Mouse (Mus musculus): Measurements from ENCODE around the gene Igf2bp1.
"Not testable (repeated sequence)": the region's sequence is repeated elsewhere in the genome, so short reads cannot be mapped to it uniquely, and the experiment has no call there.

The Igf2bp1 gene

DNA sequence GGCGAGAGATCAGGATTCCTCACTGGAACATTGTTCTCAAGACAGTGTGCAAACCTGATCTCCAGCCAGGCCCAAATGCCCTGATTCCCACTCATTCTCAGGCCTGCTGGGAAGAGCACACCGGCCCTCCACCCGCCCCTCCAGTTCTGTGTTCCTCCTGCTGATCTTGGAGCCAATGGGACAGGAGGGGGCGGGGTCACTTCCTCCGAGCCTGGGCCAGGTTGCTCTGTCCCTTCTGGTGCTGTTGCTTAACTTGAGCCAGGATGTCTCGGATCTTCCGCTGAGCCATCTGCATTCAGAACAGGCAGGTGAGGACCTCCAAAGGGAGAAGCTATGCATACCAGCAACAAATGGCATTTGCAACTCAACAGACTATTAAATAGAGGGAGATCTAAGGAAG lies 42.4 kb downstream of the Igf2bp1 start:
- DNase-seq (ENCODE audit: low read depth, low spot score), result no peak

DNA sequence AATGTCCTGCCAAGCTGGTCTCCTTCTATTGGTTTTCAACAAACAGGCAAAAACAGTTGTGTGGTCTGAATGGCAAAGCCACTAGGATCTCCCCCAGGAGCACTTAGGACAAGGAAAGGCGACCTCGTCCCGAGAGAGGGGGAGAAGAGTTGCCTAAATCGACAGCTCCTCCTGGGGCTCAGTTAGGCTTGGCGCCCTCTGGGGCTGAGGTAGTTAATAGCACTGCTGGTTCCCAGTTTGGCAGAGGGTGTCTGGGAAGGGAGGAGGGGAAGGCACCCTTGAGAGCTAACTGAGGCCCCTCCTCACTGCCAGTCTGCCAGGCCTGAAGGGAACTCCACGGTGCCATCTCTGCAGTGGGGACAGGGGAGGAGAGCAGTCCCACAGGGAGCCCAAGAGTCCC lies 46.6 kb downstream of the Igf2bp1 start:
- DNase-seq (ENCODE audit: low read depth, low spot score), result no peak

DNA sequence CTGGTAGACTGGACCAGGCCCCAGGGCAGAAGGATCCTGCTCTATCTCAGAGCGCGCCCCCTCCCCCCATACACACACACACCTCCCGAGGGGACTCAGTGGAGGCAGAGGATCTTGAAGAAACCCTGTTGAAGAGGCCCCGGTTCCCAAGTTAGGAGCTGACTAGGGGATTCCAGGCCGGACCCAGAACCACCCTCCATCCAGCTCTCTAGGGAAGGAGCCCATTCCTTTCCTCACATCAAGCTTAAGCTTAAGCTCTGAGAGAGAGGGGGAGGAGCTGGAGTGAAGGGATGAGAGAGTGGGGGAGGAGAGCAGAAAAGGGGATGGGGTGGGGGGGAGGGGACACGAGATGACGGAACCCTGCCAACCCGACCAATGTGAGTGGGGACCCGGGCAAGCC lies 47.5 kb downstream of the Igf2bp1 start:
- no peak for DNase-seq (ENCODE audit: low read depth, low spot score)

DNA sequence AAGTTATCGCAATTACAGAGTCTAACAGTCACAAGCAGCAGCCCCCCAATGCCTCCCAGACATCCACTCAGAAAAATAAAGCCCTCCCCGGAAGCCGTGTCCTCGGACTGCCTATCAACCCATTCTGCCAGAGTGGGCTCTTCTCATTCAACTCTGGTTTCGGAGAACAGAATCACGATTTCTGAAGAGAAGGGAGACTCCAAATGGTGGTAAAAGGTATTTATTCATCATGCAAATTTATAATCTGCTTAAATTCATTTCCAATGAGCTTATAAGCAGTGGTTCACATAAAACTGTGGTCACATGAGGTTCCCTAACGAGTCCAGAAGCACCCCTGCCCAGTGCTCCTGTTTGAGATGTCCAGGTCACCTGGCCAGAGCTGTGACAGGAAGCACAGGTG lies 48.3 kb downstream of the Igf2bp1 start:
- DNase-seq (ENCODE audit: low read depth, low spot score), result no peak

DNA sequence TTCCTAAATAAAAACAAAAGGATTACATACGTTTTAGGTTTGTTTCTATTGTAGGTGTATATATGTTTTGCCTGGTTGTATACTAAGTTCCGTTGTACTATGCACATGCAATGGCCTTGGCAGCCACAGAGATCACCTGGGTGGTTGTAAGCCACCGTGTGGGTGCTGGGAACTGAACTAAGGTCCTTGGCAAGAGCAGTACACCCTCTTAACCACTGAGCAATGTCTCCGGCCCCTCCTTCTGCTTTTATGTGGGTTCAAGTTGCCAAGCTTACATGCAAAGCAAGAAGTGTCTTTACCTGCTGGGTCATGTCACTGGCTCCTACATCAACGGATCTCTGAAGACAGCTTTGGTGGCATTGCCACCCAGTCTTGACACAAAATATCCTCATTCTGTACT lies 52.4 kb downstream of the Igf2bp1 start:
- no peak for DNase-seq (ENCODE audit: low read depth, low spot score)

DNA sequence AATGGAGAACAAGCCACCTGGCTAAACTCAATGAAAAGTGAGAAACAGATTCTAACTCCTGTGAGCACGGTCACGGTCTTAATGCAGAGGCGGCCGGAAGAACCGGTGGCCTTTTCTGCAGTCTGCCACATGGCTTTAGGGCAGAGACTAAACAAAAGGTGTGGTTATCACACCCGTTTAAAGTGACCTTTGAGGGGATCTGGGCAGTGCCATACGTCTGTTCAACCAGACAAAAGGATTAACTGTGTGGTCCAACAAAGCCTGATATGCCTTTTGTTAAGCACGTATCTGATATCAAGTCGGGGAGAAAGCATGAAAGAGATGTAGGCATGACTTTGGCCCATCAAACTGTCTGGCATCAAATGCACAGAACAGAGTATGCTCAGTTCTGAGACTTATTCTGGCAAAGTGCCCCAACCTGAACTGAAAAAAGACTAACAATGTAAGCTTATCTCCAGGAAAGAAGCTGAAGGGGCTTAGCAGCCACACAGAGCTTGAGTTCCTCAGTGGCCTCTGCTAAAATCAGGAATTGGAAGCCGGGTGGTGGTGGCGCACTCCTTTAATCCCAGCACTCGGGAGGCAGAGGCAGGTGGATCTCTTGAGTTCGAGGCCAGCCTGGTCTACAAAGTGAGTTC lies 59.8 kb downstream of the Igf2bp1 start:
- DNase-seq (ENCODE audit: low read depth, low spot score), result no peak

DNA sequence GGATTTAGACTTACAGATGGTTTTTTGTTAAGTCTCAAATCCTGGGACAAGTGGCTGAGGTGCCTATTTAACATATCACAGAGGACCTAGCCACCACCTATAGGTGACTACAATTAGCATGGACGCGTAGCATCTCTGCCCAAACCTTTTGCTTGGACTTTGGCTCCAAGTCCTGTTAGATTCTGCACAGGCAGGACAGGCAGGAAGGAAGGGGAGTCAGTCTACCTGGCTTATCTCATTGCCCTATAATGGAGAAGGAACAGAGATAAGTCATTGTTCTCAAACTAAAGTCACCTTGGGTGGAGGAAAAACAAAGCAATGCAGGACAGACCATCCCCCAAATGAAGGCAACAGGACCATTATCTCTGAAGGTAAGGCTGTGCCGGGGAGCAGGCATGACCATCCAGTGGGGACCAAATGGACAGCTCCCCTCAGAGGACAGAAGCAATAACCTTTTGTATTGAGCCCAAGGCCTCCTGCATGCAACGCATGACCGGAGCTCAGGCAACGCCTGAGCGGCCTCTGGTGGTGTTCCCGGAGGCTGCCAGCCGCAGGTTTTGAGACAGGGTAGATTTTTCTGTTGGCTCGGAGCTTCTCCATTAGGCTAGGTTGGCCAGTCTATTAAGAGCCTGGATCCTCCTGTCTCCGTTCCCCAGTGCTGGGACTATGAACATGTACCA lies 65.8 kb downstream of the Igf2bp1 start:
- DNase-seq (ENCODE audit: low read depth, low spot score), result no peak

DNA sequence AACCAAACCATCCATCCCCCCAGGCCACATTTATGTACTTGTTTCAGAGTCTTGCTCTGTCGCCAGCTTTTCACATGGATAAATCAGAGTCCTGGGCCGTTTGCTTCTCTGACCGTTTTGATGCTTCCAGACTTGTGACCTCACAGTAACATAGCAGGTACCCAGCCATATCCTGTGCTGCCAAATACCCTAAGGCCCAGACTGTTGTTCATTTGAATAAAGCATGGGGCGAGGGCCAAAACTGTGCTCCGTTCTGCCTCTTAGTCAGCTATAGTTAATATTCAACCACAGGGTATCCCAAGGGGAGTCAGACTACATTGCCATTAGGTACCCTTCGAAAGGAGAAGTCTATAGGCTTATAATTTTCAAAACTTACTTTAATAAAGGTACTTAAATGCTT lies 69.3 kb downstream of the Igf2bp1 start:
- no peak for DNase-seq (ENCODE audit: low read depth, low spot score)

DNA sequence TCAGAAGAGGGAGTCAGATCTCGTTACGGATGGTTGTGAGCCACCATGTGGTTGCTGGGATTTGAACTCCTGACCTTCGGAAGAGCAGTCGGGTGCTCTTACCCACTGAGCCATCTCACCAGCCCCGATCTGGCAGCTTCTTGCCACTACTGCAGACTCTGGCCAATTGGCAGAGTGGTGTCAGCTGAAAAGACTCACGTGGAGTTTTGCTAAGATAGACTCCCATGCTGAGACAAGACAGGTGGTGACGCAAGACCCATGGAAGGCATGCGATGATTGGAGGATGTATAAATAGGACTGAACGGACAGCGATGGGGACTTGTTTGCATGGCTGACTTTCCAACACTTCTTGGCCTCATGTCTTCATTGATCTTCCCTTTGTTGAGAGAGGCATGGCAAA lies 73.6 kb downstream of the Igf2bp1 start:
- not testable (repeated sequence) for DNase-seq (ENCODE audit: low read depth, low spot score)

DNA sequence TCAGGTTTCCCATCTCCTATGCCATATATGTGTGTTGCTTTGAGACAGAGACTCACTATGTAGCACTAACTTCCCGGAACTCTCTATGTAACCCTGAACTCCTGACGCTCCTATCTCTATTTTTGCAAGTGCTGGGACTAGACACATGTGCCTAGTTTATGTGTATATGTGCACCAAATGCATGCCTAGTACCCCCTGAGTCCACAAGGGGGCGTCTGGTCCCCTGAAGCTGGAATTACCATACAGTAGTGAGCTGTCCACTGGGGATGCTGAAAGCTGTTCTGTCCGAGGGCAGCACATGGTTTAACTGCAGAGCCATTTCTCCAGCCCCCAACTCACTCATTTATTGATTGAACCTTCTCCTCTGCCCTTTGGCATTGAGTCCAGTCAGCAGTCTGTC lies 79.3 kb downstream of the Igf2bp1 start:
- no peak for DNase-seq (ENCODE audit: low read depth, low spot score)

DNA sequence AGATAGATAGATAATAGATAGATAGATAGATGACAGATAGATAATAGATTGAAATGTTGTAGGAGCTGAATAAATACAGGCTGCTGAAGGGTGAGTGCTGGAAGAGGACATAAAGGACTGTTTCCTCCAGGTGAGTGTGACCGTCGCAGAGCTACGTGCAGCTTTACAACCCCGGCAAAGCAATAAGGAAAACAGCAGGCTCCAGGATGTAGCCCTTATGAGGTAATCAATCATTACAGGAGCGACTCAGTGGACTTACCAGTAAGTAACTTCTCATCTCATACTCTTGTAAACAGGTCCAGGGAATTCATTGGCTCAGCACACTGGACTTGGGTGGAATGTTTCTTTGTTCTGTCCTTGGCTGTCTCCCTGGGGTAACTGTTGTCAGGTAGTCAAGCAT lies 79.8 kb downstream of the Igf2bp1 start:
- DNase-seq (ENCODE audit: low read depth, low spot score), result no peak

DNA sequence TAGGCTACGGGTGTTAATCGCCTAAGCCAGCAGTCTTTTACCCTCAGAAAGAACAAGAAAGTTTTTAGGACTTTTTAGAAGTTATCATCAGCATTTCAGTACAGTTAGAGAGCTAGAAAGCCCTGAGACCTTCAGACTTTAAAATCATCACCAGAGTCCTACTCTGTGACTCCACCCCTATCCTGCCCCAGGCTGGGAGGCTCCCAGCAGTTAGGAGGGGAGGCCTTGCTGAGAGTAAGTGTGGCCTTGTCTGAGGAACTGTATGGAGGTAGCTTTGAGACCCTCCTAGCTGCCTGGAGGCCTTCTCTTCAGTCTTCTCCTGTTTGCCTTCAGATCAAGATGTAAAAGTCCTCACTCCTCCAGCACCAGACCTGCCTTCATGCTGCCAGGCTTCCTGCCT lies 81.5 kb downstream of the Igf2bp1 start:
- DNase-seq (ENCODE audit: low read depth, low spot score), result no peak

DNA sequence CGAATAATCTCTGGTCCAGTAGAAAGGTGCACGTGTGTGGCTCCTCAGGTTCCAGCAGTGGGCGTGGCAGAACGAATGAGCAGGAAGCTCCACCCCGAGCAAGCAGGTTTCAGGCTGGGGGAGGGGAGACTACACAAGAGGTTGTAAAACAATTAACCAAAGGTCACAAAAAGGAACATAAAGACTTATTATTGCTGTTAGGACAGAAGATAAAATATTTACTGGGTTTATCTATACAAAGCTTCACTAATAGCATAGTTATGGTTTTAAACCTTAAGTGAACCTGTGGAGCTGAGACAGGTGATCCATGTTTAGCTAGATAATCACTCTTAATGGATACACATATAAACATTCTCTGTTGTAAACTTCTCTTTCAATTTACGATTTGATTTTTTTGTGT lies 82.3 kb downstream of the Igf2bp1 start:
- DNase-seq (ENCODE audit: low read depth, low spot score), result not testable (repeated sequence)

DNA sequence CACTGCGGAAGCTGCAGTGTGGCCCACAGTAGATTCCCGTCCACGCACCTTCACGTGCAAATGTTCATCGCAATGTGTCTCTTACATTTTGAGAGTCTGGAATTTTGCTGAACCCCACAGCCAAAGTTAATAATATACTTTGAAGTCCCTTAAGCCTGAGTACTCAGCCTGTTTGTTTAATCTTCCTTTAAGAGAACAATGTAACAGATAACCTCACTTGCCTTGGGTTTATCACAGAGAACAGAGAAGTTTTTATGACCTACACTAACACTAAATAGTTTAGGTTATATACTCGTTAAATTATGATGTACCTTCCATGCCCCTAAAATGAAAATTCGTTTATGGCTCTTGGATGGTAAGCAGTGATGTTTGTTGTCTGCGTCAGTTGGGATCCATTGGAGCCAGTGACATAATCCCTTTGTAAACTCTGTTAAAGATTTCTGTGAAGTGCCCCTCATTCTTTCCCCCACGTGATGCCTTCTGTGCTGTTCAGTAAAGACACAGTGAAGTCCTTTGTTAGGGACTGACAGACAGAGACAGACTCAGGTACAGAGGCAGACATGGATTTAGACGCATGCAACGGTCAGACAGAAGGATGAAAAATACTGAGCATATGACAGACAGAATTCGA lies 83.6 kb downstream of the Igf2bp1 start:
- no peak for DNase-seq (ENCODE audit: low read depth, low spot score)

DNA sequence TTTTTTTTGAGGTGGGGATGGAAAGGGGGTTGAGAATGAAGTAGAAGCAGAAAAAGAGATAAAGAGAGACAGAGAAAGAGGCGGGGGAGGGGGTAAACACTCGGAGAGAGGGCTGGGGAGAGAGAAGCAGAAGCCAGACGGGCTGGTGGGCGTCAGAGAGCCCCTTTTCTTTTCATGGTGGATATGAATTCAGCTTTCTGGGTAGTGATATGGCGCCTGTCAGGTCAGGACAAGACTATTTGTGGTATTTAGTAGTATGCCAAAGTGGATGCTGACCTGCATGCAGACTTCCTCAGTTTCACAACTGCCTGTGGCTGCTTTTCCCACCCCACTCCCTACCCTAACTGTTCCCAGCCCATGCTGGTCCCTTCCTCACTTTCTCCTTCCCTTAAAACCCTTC lies 89.3 kb downstream of the Igf2bp1 start:
- no peak for DNase-seq (ENCODE audit: low read depth, low spot score)

DNA sequence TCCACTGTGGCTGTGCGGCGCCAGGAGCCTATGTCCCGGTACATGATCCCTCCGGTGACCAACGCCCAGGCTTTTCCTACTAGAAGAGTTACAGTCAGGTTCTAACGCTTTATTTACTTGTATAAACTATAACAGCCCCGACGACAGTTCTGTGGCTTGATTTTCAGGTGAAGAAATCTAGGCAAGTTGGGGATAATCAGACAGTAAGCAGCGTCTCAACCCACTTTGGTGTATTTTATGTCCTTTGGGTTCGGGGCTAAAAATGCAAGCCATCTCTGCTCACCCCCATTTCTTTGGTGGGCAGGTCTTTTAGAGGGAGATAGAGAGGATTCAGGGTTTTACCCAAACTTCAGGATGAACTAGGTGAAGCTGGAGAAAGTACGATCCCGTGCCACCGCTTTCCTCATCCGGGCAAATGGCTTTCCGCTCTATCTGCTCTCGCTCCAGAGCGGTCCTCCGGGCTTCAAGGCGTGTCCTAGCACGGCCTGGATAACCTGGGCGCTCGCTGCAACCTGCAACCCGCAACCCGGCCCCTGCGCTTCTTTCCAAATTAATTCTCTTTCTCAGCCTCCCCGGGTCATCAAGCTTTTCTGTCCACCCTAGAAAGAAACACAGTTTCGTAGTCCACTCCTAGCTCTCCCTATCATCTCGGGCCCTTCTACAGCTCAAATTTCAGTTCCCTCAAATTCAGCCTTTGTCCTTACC lies 90.6 kb downstream of the Igf2bp1 start:
- no peak for DNase-seq (ENCODE audit: low read depth, low spot score)

DNA sequence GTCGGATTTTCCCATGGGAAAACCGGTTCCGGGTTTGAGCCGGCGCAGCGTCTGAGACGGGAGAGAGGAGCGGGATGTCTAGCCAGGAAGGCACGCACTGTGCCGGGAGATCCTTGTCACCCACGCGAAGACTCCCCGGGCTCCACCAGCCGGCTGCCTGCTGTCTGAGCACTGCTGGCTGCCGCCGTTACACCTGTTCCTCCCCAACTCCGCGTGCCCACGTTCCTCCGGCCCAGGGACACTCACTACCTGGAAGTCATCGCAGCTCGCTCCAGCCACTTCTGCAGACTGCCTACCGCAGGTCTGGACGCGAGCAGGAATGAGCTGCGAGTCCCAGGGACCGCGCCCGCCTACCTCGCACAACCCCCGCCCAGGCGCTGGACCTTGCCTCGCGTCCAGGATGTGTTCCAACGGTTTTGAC lies 91.2 kb downstream of the Igf2bp1 start, which contains the start of gene B4galnt2:
Gene B4galnt2, minus strand, starts transcription at position 321 of the 421 bp plus-strand sequence.
- DNase-seq (ENCODE audit: low read depth, low spot score), result no peak

DNA sequence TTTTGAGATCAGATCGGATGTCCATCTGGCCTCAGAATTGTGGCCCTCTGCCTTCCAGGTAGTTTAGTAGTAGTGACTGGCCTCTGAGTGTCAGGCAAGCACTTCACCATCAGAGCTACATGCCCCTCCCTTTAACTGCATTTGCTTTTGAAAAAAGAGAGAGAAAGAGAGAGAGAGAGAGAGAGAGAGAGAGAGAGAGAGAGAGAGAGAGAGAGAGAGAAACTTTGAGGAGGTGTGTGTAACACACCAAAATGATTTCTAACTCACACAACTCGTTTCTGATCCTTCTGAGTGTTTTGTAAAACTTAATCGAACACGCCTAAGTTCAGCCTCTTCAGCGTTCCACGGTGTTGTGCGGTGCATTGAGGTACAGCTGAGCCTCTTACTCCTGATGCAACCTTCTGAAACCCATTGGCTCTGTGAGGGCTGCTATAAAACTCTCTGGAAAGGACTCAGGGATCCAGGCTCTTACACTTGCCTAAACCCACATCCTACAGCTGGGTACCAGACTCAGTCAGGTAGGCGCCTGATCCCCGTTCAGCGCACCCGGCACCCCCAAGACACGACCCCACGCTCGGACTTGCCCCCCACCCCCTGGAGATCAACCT lies 91.7 kb downstream of the Igf2bp1 start:
- DNase-seq (ENCODE audit: low read depth, low spot score), result no peak

DNA sequence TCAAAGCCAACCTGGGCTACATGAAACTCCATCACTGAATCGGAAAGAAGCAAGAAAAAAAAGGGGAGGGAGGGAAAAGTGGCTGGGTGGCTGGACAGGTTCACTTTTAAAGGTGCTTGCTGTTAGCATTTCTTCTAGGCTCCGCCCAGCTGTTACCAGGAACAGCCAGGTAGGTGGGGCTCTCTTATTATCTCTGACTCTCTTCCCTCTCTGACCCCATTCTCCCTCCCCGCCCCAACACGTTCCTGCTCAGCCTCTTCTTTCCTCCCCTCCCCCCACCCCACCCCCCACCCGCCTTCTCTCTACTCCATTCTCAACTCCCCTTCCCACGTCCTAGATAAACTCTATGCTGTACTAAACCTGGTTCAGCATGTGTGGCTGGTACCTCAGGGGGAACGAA lies 94.2 kb downstream of the Igf2bp1 start:
- no peak for DNase-seq (ENCODE audit: low read depth, low spot score)

DNA sequence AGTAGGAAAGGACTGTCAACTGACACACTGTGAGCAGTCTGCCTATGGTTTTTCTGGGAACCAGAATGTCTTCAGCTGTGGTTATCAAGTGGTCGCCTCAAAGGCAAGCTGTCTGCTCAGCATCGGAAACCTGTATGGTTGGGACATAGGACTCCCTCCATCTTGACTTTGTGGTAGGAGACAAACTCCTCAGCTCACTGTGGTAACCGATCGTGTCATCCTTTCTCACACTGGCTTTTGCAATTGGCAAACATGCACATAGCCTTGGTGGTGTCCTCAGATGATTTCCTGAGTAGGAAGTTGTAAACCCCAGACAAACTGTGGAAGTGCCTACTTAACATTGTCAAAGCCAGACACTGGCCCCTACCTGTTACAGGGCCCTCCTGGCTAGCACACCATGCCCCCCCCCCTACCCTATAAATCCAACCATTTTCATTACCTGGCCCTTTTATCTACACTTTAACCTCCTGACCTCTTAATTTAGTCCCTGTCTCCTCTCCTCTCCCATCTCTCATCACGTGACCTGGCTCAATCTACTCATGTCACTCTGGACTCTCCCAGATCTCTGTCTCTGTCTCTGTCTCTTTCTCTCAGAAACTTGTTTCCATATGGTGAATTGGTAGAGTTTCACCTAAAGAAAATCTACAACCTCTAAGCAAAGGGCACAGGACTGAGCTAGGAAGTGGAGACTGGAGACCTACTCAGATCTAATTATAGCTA lies 97.8 kb downstream of the Igf2bp1 start:
- DNase-seq (ENCODE audit: low read depth, low spot score), result no peak
